Comparison of ENCODE assay signal across 9 mouse cellular contexts in the genomic region with DNA sequence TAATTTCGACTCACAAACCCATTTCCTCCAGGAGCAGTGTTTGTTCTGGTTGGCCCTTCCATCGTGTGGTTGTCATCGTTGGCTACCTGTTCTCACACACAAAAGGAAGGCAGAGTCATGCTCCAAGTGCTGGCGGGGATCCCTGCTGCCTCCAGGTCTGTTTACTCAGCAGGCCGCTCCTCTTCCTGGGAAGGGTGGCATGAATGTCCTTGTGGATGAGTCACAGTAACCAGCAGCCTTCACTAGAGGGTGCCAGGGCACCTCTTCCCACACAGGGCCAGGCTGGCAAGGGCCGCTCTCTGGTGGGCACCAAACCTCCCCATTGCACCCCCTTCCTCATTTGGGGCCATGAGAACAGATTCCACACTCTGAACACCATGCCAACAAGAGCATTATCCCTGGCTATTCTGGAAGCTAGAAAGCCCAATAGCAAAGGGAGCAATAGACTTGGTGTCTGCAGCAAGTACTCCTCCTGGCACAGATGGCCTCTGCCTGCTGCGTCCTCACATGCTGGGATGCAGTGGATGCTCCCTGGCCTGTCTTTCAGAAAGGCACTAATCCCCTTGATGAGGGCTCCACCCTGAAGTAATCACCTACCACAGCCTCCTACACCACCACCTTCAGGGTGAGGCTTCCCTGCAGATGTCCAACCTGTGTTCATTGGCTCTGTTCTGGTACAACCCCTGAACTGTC.
DNase-seq lines count a peak whose midpoint lies in the region; ATAC-seq lines count a peak whose summit lies in the region.
"Had no signal": no experiment of that assay in that cellular context is flagged by ENCODE, and none has a peak within 500 bp of the region (broad histone marks: within the 10 kb centered on the region; RNA-seq: fewer than 3 reads in every experiment).

No protein-coding gene starts in this region.

- H3K27ac ChIP-seq in midbrain, embryonic 16.5 days (ENCODE audit: low read length): no peak overlapping the region
- H3K27ac ChIP-seq in midbrain, embryonic 13.5 days: no peak overlapping the region
- H3K27ac ChIP-seq in stomach, embryonic 15.5 days: no peak overlapping the region

- peak; percentile 48; the same call in 1 of the 2 replicates for ATAC-seq in midbrain, embryonic 16.5 days
- ATAC-seq in midbrain, embryonic 13.5 days: no peak
- peak; percentile 66; the same call in 1 of the 2 replicates for ATAC-seq in stomach, embryonic 15.5 days (ENCODE audit: insufficient read depth, low FRiP score, low read depth)

- H3K4me2 ChIP-seq in midbrain, embryonic 16.5 days (ENCODE audit: low read length): no peak overlapping the region
- H3K4me2 ChIP-seq in midbrain, embryonic 13.5 days (replicated peaks): no peak overlapping the region
- no peak overlapping the region for H3K4me2 ChIP-seq in stomach, embryonic 15.5 days

- H3K4me1 ChIP-seq in midbrain, embryonic 16.5 days (ENCODE audit: control insufficient read depth, insufficient read depth, low read length): no peaks in the 10 kb centered on the region
- H3K4me1 ChIP-seq in midbrain, embryonic 13.5 days (replicated peaks): no peaks in the 10 kb centered on the region
- H3K4me1 ChIP-seq in stomach, embryonic 15.5 days: no peaks in the 10 kb centered on the region

- WGBS in midbrain, embryonic 16.5 days: 64% methylated on average over 7 of the region's 7 CpGs
- 54% methylated on average over 7 of the region's 7 CpGs for WGBS in midbrain, embryonic 13.5 days
- WGBS in stomach, embryonic 15.5 days: 48% methylated on average over 7 of the region's 7 CpGs

- H3K9ac ChIP-seq in midbrain, embryonic 16.5 days (ENCODE audit: low read depth, low read length): no peak overlapping the region
- no peak overlapping the region for H3K9ac ChIP-seq in midbrain, embryonic 13.5 days (replicated peaks)
- H3K9ac ChIP-seq in stomach, embryonic 15.5 days: no peak overlapping the region

- H3K9me3 ChIP-seq in midbrain, embryonic 16.5 days (replicated peaks; ENCODE audit: control insufficient read depth, low read length, poor library complexity, severe bottlenecking): no peaks in the 10 kb centered on the region
- no peaks in the 10 kb centered on the region for H3K9me3 ChIP-seq in midbrain, embryonic 13.5 days
- H3K9me3 ChIP-seq in stomach, embryonic 15.5 days: no peaks in the 10 kb centered on the region

- H3K27me3 ChIP-seq in midbrain, embryonic 16.5 days (ENCODE audit: control insufficient read depth, insufficient read depth, low read depth, low read length): no peaks in the 10 kb centered on the region
- no peaks in the 10 kb centered on the region for H3K27me3 ChIP-seq in midbrain, embryonic 13.5 days
- H3K27me3 ChIP-seq in stomach, embryonic 15.5 days (replicated peaks): no peaks in the 10 kb centered on the region

- peak; percentile 78 to 83 for DNase-seq in adrenal gland, postnatal 36 days
- DNase-seq in heart, adult 8-10 months (ENCODE audit: low spot score): peak; percentile 33
- peak; percentile 27 to 57 for DNase-seq in left cerebral cortex, adult 8-10 months (ENCODE audit: low spot score in 2 of 2)
- DNase-seq in spleen, postnatal 14 days (ENCODE audit: low spot score in 2 of 2): no peak
- DNase-seq in yolk sac, embryonic 10.5 days (ENCODE audit: low spot score): no peak

- H3K36me3 ChIP-seq in midbrain, embryonic 16.5 days (ENCODE audit: control insufficient read depth, insufficient read depth, low read length): no peaks in the 10 kb centered on the region
- no peaks in the 10 kb centered on the region for H3K36me3 ChIP-seq in midbrain, embryonic 13.5 days
- H3K36me3 ChIP-seq in stomach, embryonic 15.5 days: no peaks in the 10 kb centered on the region

- no peak overlapping the region for H3K4me3 ChIP-seq in midbrain, embryonic 16.5 days (ENCODE audit: low read depth, low read length)
- no peak overlapping the region for H3K4me3 ChIP-seq in midbrain, embryonic 13.5 days (replicated peaks)
- H3K4me3 ChIP-seq in stomach, embryonic 15.5 days (replicated peaks): no peak overlapping the region
- H3K4me3 ChIP-seq: myocyte had no signal

Comparison
In these comparisons a context has a peak if more than half of its experiments do, and no peak if none do; other contexts are left out.
1. DNase-seq: peak in adrenal gland, postnatal 36 days (2 of 2), heart, adult 8-10 months (single experiment) and left cerebral cortex, adult 8-10 months (2 of 2); none in spleen, postnatal 14 days (0 of 2) and yolk sac, embryonic 10.5 days (single experiment).